ENCODE assay signal across 8 mouse cellular contexts in genomic region chr7:4723508-4723907, GRCm38 (mm10). TPM values are rescaled to one million over a fixed set of nuclear protein-coding genes. Genes with fewer than 3 reads are reported as not detected.
A peak's percentile ranks its signal among the peaks of the same experiment; 100 is the strongest.
DNase-seq lines count a peak whose midpoint lies in the region; ATAC-seq lines count a peak whose summit lies in the region.

No protein-coding gene starts in this region.

- no peaks in the 10 kb centered on the region for H3K4me1 ChIP-seq in kidney, embryonic 14.5 days (ENCODE audit: control insufficient read depth, insufficient read depth, low read length)
- no peaks in the 10 kb centered on the region for H3K4me1 ChIP-seq in heart, embryonic 16.5 days (ENCODE audit: control insufficient read depth, insufficient read depth, low read length)
- H3K4me1 ChIP-seq in stomach, embryonic 15.5 days = peaks cover 10% of the 10 kb centered on the region; the same call in 1 of the 2 replicates

- DNase-seq in kidney, adult 11 months = no peak
- peak; percentile 50 for DNase-seq in cerebellum, adult 8-10 months
- peak; percentile 19 to 47 for DNase-seq in left cerebral cortex, postnatal 36 days (ENCODE audit: low spot score in 2 of 2)
- DNase-seq in adipocyte (ENCODE audit: low spot score) = no peak

- no peaks in the 10 kb centered on the region for H3K9me3 ChIP-seq in kidney, embryonic 14.5 days (ENCODE audit: control insufficient read depth, low read length)
- no peaks in the 10 kb centered on the region for H3K9me3 ChIP-seq in heart, embryonic 16.5 days (replicated peaks; ENCODE audit: control insufficient read depth, low read length)
- H3K9me3 ChIP-seq in stomach, embryonic 15.5 days = no peaks in the 10 kb centered on the region

- no peaks in the 10 kb centered on the region for H3K27me3 ChIP-seq in kidney, embryonic 14.5 days (ENCODE audit: control insufficient read depth, insufficient read depth, low read length)
- H3K27me3 ChIP-seq in heart, embryonic 16.5 days (ENCODE audit: control insufficient read depth, insufficient read depth, low read length) = no peaks in the 10 kb centered on the region; the same call in 1 of the 2 replicates
- H3K27me3 ChIP-seq in stomach, embryonic 15.5 days (replicated peaks) = no peaks in the 10 kb centered on the region

- no peak overlapping the region for H3K27ac ChIP-seq in kidney, embryonic 14.5 days (ENCODE audit: low read depth, low read length)
- no peak overlapping the region for H3K27ac ChIP-seq in heart, embryonic 16.5 days (ENCODE audit: low read length)
- H3K27ac ChIP-seq in stomach, embryonic 15.5 days = 0 out of 2 replicates have a peak overlapping the region, but pooled peaks have one; percentile 82

- H3K9ac ChIP-seq in kidney, embryonic 14.5 days (ENCODE audit: low read depth, low read length) = no peak overlapping the region
- H3K9ac ChIP-seq in heart, embryonic 16.5 days (ENCODE audit: low read length) = no peak overlapping the region
- no peak overlapping the region for H3K9ac ChIP-seq in stomach, embryonic 15.5 days

- no peaks in the 10 kb centered on the region for H3K36me3 ChIP-seq in kidney, embryonic 14.5 days (ENCODE audit: control insufficient read depth, insufficient read depth, low read length)
- H3K36me3 ChIP-seq in heart, embryonic 16.5 days (ENCODE audit: control insufficient read depth, insufficient read depth) = no peaks in the 10 kb centered on the region
- no peaks in the 10 kb centered on the region for H3K36me3 ChIP-seq in stomach, embryonic 15.5 days

- ATAC-seq in kidney, embryonic 14.5 days (ENCODE audit: low FRiP score, low TSS enrichment) = peak; percentile 44; the same call in 1 of the 2 replicates
- no peak; the same call in 1 of the 2 replicates for ATAC-seq in heart, embryonic 16.5 days (replicated peaks; ENCODE audit: extremely low read depth, insufficient read depth, low FRiP score)
- peak; percentile 49 for ATAC-seq in megakaryocyte progenitor cell, adult 5-6 weeks (replicated peaks; ENCODE audit: poor library complexity)
- ATAC-seq in stomach, embryonic 15.5 days (ENCODE audit: insufficient read depth, low FRiP score, low read depth) = peak; percentile 40; the same call in 1 of the 2 replicates

- intact Hi-C loops in left cerebral cortex, postnatal 36 days (cut with DNase I) = no loop called here

- H3K4me3 ChIP-seq in kidney, embryonic 14.5 days (ENCODE audit: low read length) = peak overlapping the region; percentile 1; the same call in 1 of the 2 replicates
- H3K4me3 ChIP-seq in heart, embryonic 16.5 days (ENCODE audit: low read length) = peak overlapping the region; percentile 21
- peak overlapping the region; percentile 40 for H3K4me3 ChIP-seq in stomach, embryonic 15.5 days (replicated peaks)

- H3K4me2 ChIP-seq in kidney, embryonic 14.5 days (replicated peaks; ENCODE audit: low read depth, low read length) = peak overlapping the region; percentile 8; the same call in 1 of the 2 replicates
- H3K4me2 ChIP-seq in heart, embryonic 16.5 days (ENCODE audit: low read depth, low read length) = peak overlapping the region; percentile 43
- peak overlapping the region; percentile 59 for H3K4me2 ChIP-seq in stomach, embryonic 15.5 days

- WGBS in kidney, embryonic 14.5 days = 41% methylated on average over 12 of the region's 12 CpGs
- 36% methylated on average over 12 of the region's 12 CpGs for WGBS in heart, embryonic 16.5 days
- 32% methylated on average over 12 of the region's 12 CpGs for WGBS in stomach, embryonic 15.5 days

RNA-seq across cellular contexts. Expression of gene Tmem150b, which starts 1.5 kb away (rescaled TPM):
- 0.14 TPM in 1 of 2 replicates, not detected in the other for polyA plus RNA-seq in kidney, embryonic 14.5 days (2014; fragmentation: Nextera tagmentation; extraction: Ambion mirVana)
- 0.06 and 0.33 TPM in 2 replicates for polyA plus RNA-seq in heart, embryonic 16.5 days (2015; fragmentation: Nextera tagmentation; extraction: Ambion mirVana)
- total RNA-seq in left cerebral cortex, postnatal 36 days (2021) = not detected
- 10.1 and 12.1 TPM in 2 replicates for total RNA-seq in megakaryocyte progenitor cell, adult 5-6 weeks (2015)
- total RNA-seq in megakaryocyte progenitor cell, adult 5-6 weeks (2017) = 23.0 and 24.4 TPM in 2 replicates
- polyA plus RNA-seq in stomach, embryonic 15.5 days (2015; fragmentation: Nextera tagmentation; extraction: Ambion mirVana) = 0.85 and 0.88 TPM in 2 replicates

RNA-seq across cellular contexts. Expression of gene Kmt5c, which starts 16.4 kb away (rescaled TPM):
- polyA plus RNA-seq in kidney, embryonic 14.5 days (2014; fragmentation: Nextera tagmentation; extraction: Ambion mirVana) = 59.3 and 69.2 TPM in 2 replicates
- 53.6 and 59.0 TPM in 2 replicates for polyA plus RNA-seq in heart, embryonic 16.5 days (2015; fragmentation: Nextera tagmentation; extraction: Ambion mirVana)
- 10 to 100 TPM; 18.9 to 35.8 TPM for total RNA-seq in left cerebral cortex, postnatal 36 days (2021)
- total RNA-seq in megakaryocyte progenitor cell, adult 5-6 weeks (2015) = 37.3 and 41.0 TPM in 2 replicates
- total RNA-seq in megakaryocyte progenitor cell, adult 5-6 weeks (2017) = 50.1 and 55.6 TPM in 2 replicates
- 57.2 and 61.4 TPM in 2 replicates for polyA plus RNA-seq in stomach, embryonic 15.5 days (2015; fragmentation: Nextera tagmentation; extraction: Ambion mirVana)

RNA-seq across cellular contexts. Expression of gene Cox6b2, which starts 29.4 kb away (rescaled TPM):
- polyA plus RNA-seq in kidney, embryonic 14.5 days (2014; fragmentation: Nextera tagmentation; extraction: Ambion mirVana) = 47.1 and 62.7 TPM in 2 replicates
- polyA plus RNA-seq in heart, embryonic 16.5 days (2015; fragmentation: Nextera tagmentation; extraction: Ambion mirVana) = 24.1 and 32.0 TPM in 2 replicates
- 1 to 10 TPM; 4.8 to 5.5 TPM for total RNA-seq in left cerebral cortex, postnatal 36 days (2021)
- 63.0 and 71.7 TPM in 2 replicates for total RNA-seq in megakaryocyte progenitor cell, adult 5-6 weeks (2015)
- 44.2 and 66.7 TPM in 2 replicates for total RNA-seq in megakaryocyte progenitor cell, adult 5-6 weeks (2017)
- polyA plus RNA-seq in stomach, embryonic 15.5 days (2015; fragmentation: Nextera tagmentation; extraction: Ambion mirVana) = 66.3 and 70.7 TPM in 2 replicates

RNA-seq across cellular contexts. Expression of gene Brsk1, which starts 33.1 kb away (rescaled TPM):
- 1.9 and 3.0 TPM in 2 replicates for polyA plus RNA-seq in kidney, embryonic 14.5 days (2014; fragmentation: Nextera tagmentation; extraction: Ambion mirVana)
- 0.49 and 1.1 TPM in 2 replicates for polyA plus RNA-seq in heart, embryonic 16.5 days (2015; fragmentation: Nextera tagmentation; extraction: Ambion mirVana)
- 100 to 1,000 TPM; 398 to 475 TPM for total RNA-seq in left cerebral cortex, postnatal 36 days (2021)
- total RNA-seq in megakaryocyte progenitor cell, adult 5-6 weeks (2015) = 0.44 TPM in 1 of 2 replicates, not detected in the other
- total RNA-seq in megakaryocyte progenitor cell, adult 5-6 weeks (2017) = not detected in 2 replicates
- polyA plus RNA-seq in stomach, embryonic 15.5 days (2015; fragmentation: Nextera tagmentation; extraction: Ambion mirVana) = 0.94 and 1.3 TPM in 2 replicates

RNA-seq across cellular contexts. Expression of gene Hspbp1, which starts 38.6 kb away (rescaled TPM):
- 113 and 140 TPM in 2 replicates for polyA plus RNA-seq in kidney, embryonic 14.5 days (2014; fragmentation: Nextera tagmentation; extraction: Ambion mirVana)
- 76.6 and 82.0 TPM in 2 replicates for polyA plus RNA-seq in heart, embryonic 16.5 days (2015; fragmentation: Nextera tagmentation; extraction: Ambion mirVana)
- 100 to 1,000 TPM; 100 to 106 TPM for total RNA-seq in left cerebral cortex, postnatal 36 days (2021)
- 48.1 and 52.5 TPM in 2 replicates for total RNA-seq in megakaryocyte progenitor cell, adult 5-6 weeks (2015)
- 20.2 and 26.2 TPM in 2 replicates for total RNA-seq in megakaryocyte progenitor cell, adult 5-6 weeks (2017)
- 83.5 and 94.5 TPM in 2 replicates for polyA plus RNA-seq in stomach, embryonic 15.5 days (2015; fragmentation: Nextera tagmentation; extraction: Ambion mirVana)

Comparison
In these comparisons a context has a peak if more than half of its experiments do, and no peak if none do; other contexts are left out.
1. H3K4me2 ChIP-seq: peak in every context shown above with its lines; median percentile 59 in stomach, embryonic 15.5 days; 43 in heart, embryonic 16.5 days; 8 in kidney, embryonic 14.5 days.
2. DNase-seq: peak in cerebellum, adult 8-10 months (single experiment) and left cerebral cortex, postnatal 36 days (2 of 2); none in kidney, adult 11 months (single experiment) and adipocyte (single experiment).
3. Peak in every context shown above with its lines, with median percentiles within 50 percentile points of each other: H3K4me3 ChIP-seq.